Mouse (Mus musculus) midbrain, embryonic 15.5 days (tissue): ENCODE data around the gene Tes. TPM values are rescaled to one million over a fixed set of nuclear protein-coding genes. Genes with fewer than 3 reads are reported as not detected.

Experiments used
- ATAC-seq: fragments of 200-750 bp; cut with Nextera tagmentation; replicated peaks from 2 replicates; pipeline ENCODE4 v1.8.0; 2017; ENCODE audit warnings: moderate TSS enrichment
- H3K27ac ChIP-seq: fragments of 300-500 bp; sonication (generic); 2 replicates; pipeline ENCODE4 v1.5.1; 2015; ENCODE audit warnings: mild to moderate bottlenecking, inconsistent platforms
- H3K27me3 ChIP-seq: fragments of 300-500 bp; sonication (generic); replicated peaks from 2 replicates; pipeline ENCODE4 v1.6.1; 2015; ENCODE audit warnings: inconsistent platforms
- H3K36me3 ChIP-seq: fragments of 300-500 bp; sonication (generic); replicated peaks from 2 replicates; pipeline ENCODE4 v1.6.1; 2015; ENCODE audit warnings: inconsistent platforms
- H3K4me1 ChIP-seq: fragments of 300-500 bp; sonication (generic); 2 replicates; pipeline ENCODE4 v1.6.1; 2015; ENCODE audit warnings: inconsistent platforms
- H3K4me2 ChIP-seq: fragments of 300-500 bp; sonication (generic); 2 replicates; pipeline ENCODE4 v1.6.1; 2015; ENCODE audit warnings: inconsistent platforms, mild to moderate bottlenecking, moderate library complexity
- H3K4me3 ChIP-seq: fragments of 300-500 bp; sonication (generic); 2 replicates; pipeline ENCODE4 v1.5.1; 2015; ENCODE audit warnings: mild to moderate bottlenecking, inconsistent platforms
- H3K9ac ChIP-seq: fragments of 300-500 bp; sonication (generic); 2 replicates; pipeline ENCODE4 v1.6.1; 2015; ENCODE audit warnings: mild to moderate bottlenecking, inconsistent platforms
- H3K9me3 ChIP-seq: fragments of 300-500 bp; sonication (generic); 2 replicates; pipeline ENCODE4 v1.6.1; 2016; ENCODE audit warnings: inconsistent platforms
- WGBS: fragments of 180-500 bp; shearing (Covaris S2); methylation state at CpG from one replicate; pipeline ENCODE4 v1.1.7; 2015; ENCODE audit warnings: mixed read lengths; 5-methylcytosine and 5-hydroxymethylcytosine counted together
- polyA plus RNA-seq: library from polyadenylated mRNA; unstranded; fragments of >200 nt; fragmentation: Nextera tagmentation; extraction: Ambion mirVana; gene quantifications from 2 replicates; pipeline ENCODE4 v1.2.1, GENCODE M21; 2015

Tes gene
- polyA plus RNA-seq, 1 experiment from 2014 or later: 29.9 TPM

- no peak overlapping the region for H3K27ac ChIP-seq
- H3K9me3 ChIP-seq: no peaks in the 10 kb centered on the region
- no peak overlapping the region for H3K9ac ChIP-seq
- 83% methylated on average over 5 of the region's 5 CpGs for WGBS
- no peak overlapping the region for H3K4me3 ChIP-seq
- ATAC-seq: no peak
- no peaks in the 10 kb centered on the region for H3K4me1 ChIP-seq
- H3K27me3 ChIP-seq: no peaks in the 10 kb centered on the region
- no peaks in the 10 kb centered on the region for H3K36me3 ChIP-seq
- no peak overlapping the region for H3K4me2 ChIP-seq
Measured at GRCm38 (mm10) chr6:17082800-17083199, 17.9 kb downstream of the Tes start.

GRCm38 (mm10) chr6:17087485-17087884 is 22.5 kb downstream of the Tes start:
- H3K9ac ChIP-seq: no peak overlapping the region
- H3K9me3 ChIP-seq: no peaks in the 10 kb centered on the region
- H3K4me3 ChIP-seq: no peak overlapping the region
- ATAC-seq: no peak
- H3K4me2 ChIP-seq: no peak overlapping the region
- no peaks in the 10 kb centered on the region for H3K4me1 ChIP-seq
- 68% methylated on average over 6 of the region's 6 CpGs for WGBS
- no peaks in the 10 kb centered on the region for H3K27me3 ChIP-seq
- H3K36me3 ChIP-seq: no peaks in the 10 kb centered on the region
- H3K27ac ChIP-seq: no peak overlapping the region

- Histone ChIP-seq H3K4me1 (no peaks in the 10 kb centered on the region), H3K9ac (no peak overlapping the region), H3K27me3 (no peaks in the 10 kb centered on the region), H3K27ac (no peak overlapping the region), H3K4me3 (no peak overlapping the region), H3K9me3 (no peaks in the 10 kb centered on the region), H3K4me2 (no peak overlapping the region), H3K36me3 (0 out of 2 replicates have a peak, but pooled peaks cover 5% of the 10 kb centered on the region)
- ATAC-seq: no peak
- WGBS: 86% methylated on average over 8 of the region's 8 CpGs
Measured at GRCm38 (mm10) chr6:17097301-17097700, 32.4 kb downstream of the Tes start.

GRCm38 (mm10) chr6:17098559-17098958 is 33.6 kb downstream of the Tes start:
- Histone ChIP-seq H3K36me3 (0 out of 2 replicates have a peak, but pooled peaks cover 5% of the 10 kb centered on the region), H3K4me1 (no peaks in the 10 kb centered on the region), H3K27ac (no peak overlapping the region), H3K9ac (no peak overlapping the region), H3K4me2 (no peak overlapping the region), H3K9me3 (no peaks in the 10 kb centered on the region), H3K4me3 (no peak overlapping the region), H3K27me3 (no peaks in the 10 kb centered on the region)
- peak; percentile 60 for ATAC-seq
- WGBS: 88% methylated on average over 9 of the region's 9 CpGs

GRCm38 (mm10) chr6:17099477-17100130 is 34.7 kb downstream of the Tes start:
- H3K36me3 ChIP-seq: 0 out of 2 replicates have a peak, but pooled peaks cover 9% of the 10 kb centered on the region
- 80% methylated on average over 25 of the region's 25 CpGs for WGBS
- no peak overlapping the region for H3K4me2 ChIP-seq
- H3K9ac ChIP-seq: no peak overlapping the region
- no peaks in the 10 kb centered on the region for H3K27me3 ChIP-seq
- no peak overlapping the region for H3K27ac ChIP-seq
- no peaks in the 10 kb centered on the region for H3K4me1 ChIP-seq
- H3K9me3 ChIP-seq: no peaks in the 10 kb centered on the region
- ATAC-seq: no peak
- no peak overlapping the region for H3K4me3 ChIP-seq

- ATAC-seq: peak; percentile 54
- H3K4me3 ChIP-seq: no peak overlapping the region
- no peaks in the 10 kb centered on the region for H3K27me3 ChIP-seq
- H3K4me2 ChIP-seq: no peak overlapping the region
- no peak overlapping the region for H3K9ac ChIP-seq
- H3K9me3 ChIP-seq: no peaks in the 10 kb centered on the region
- H3K36me3 ChIP-seq: 0 out of 2 replicates have a peak, but pooled peaks cover 9% of the 10 kb centered on the region
- no peaks in the 10 kb centered on the region for H3K4me1 ChIP-seq
- no peak overlapping the region for H3K27ac ChIP-seq
Measured at GRCm38 (mm10) chr6:17105714-17106113, 40.8 kb downstream of the Tes start.

- no peak overlapping the region for H3K9ac ChIP-seq
- H3K27me3 ChIP-seq: no peaks in the 10 kb centered on the region
- no peak for ATAC-seq
- H3K27ac ChIP-seq: no peak overlapping the region
- H3K36me3 ChIP-seq: 0 out of 2 replicates have a peak, but pooled peaks cover 4% of the 10 kb centered on the region
- WGBS: 97% methylated on average over 5 of the region's 5 CpGs
- no peaks in the 10 kb centered on the region for H3K9me3 ChIP-seq
- H3K4me2 ChIP-seq: no peak overlapping the region
- H3K4me3 ChIP-seq: no peak overlapping the region
- H3K4me1 ChIP-seq: no peaks in the 10 kb centered on the region
Measured at GRCm38 (mm10) chr6:17106493-17106892, 41.5 kb downstream of the Tes start.

- 82% methylated on average over 4 of the region's 4 CpGs for WGBS
- Histone ChIP-seq H3K9me3 (no peaks in the 10 kb centered on the region), H3K9ac (no peak overlapping the region), H3K4me3 (no peak overlapping the region), H3K27me3 (no peaks in the 10 kb centered on the region), H3K4me1 (no peaks in the 10 kb centered on the region), H3K36me3 (0 out of 2 replicates have a peak, but pooled peaks cover 4% of the 10 kb centered on the region), H3K27ac (no peak overlapping the region), H3K4me2 (no peak overlapping the region)
- ATAC-seq: no peak
Measured at GRCm38 (mm10) chr6:17109204-17109603, 44.3 kb downstream of the Tes start.

- no peak overlapping the region for H3K9ac ChIP-seq
- H3K4me1 ChIP-seq: no peaks in the 10 kb centered on the region
- no peaks in the 10 kb centered on the region for H3K9me3 ChIP-seq
- H3K27me3 ChIP-seq: no peaks in the 10 kb centered on the region
- no peak overlapping the region for H3K4me2 ChIP-seq
- 67% methylated on average over 6 of the region's 6 CpGs for WGBS
- H3K4me3 ChIP-seq: no peak overlapping the region
- no peaks in the 10 kb centered on the region for H3K36me3 ChIP-seq
- no peak overlapping the region for H3K27ac ChIP-seq
- no peak for ATAC-seq
Measured at GRCm38 (mm10) chr6:17110564-17111100, 45.7 kb downstream of the Tes start.

- Histone ChIP-seq H3K4me1 (no peaks in the 10 kb centered on the region), H3K9ac (no peak overlapping the region), H3K4me2 (no peak overlapping the region), H3K27ac (no peak overlapping the region), H3K36me3 (no peaks in the 10 kb centered on the region), H3K27me3 (no peaks in the 10 kb centered on the region), H3K4me3 (no peak overlapping the region), H3K9me3 (no peaks in the 10 kb centered on the region)
- no peak for ATAC-seq
- WGBS: 94% methylated on average over 1 of the region's 1 CpGs
Measured at GRCm38 (mm10) chr6:17112081-17112480, 47.1 kb downstream of the Tes start.

GRCm38 (mm10) chr6:17112990-17113389 is 48.0 kb downstream of the Tes start:
- no peak overlapping the region for H3K4me3 ChIP-seq
- WGBS: 88% methylated on average over 2 of the region's 2 CpGs
- no peaks in the 10 kb centered on the region for H3K9me3 ChIP-seq
- H3K36me3 ChIP-seq: no peaks in the 10 kb centered on the region
- H3K4me2 ChIP-seq: no peak overlapping the region
- no peaks in the 10 kb centered on the region for H3K27me3 ChIP-seq
- ATAC-seq: no peak
- H3K4me1 ChIP-seq: no peaks in the 10 kb centered on the region
- no peak overlapping the region for H3K9ac ChIP-seq
- H3K27ac ChIP-seq: no peak overlapping the region

GRCm38 (mm10) chr6:17114588-17114987 is 49.6 kb downstream of the Tes start:
- no peak for ATAC-seq
- Histone ChIP-seq H3K27me3 (no peaks in the 10 kb centered on the region), H3K4me1 (no peaks in the 10 kb centered on the region), H3K4me2 (no peak overlapping the region), H3K36me3 (no peaks in the 10 kb centered on the region), H3K9ac (no peak overlapping the region), H3K4me3 (no peak overlapping the region), H3K9me3 (no peaks in the 10 kb centered on the region), H3K27ac (no peak overlapping the region)
- 70% methylated on average over 5 of the region's 5 CpGs for WGBS
